Mouse (Mus musculus): ENCODE measurements at regions not wholly inside any gene's neighbourhood (a gene's known extent, or its start where the extent isn't known, plus 50 kb on each side); places are given as distances from the start of the nearest gene placed in this dataset.

GRCm38 (mm10) chr14:25112832-25113231, 346.2 kb upstream of the Zmiz1 start:
- no peak overlapping the region for H3K9ac ChIP-seq
- no peaks in the 10 kb centered on the region for H3K9me3 ChIP-seq
- peaks cover 39% of the 10 kb centered on the region for H3K4me1 ChIP-seq (replicated peaks)
- no peak overlapping the region for H3K27ac ChIP-seq
- no peak overlapping the region for H3K4me2 ChIP-seq
- no peaks in the 10 kb centered on the region for H3K36me3 ChIP-seq
- no peaks in the 10 kb centered on the region for H3K27me3 ChIP-seq
- WGBS = 84% methylated on average over 10 of the region's 10 CpGs
- no peak overlapping the region for H3K4me3 ChIP-seq
- ATAC-seq (ENCODE audit: low FRiP score) = no peak

GRCm38 (mm10) chr14:25113326-25113725, 345.7 kb upstream of the Zmiz1 start:
- ATAC-seq (ENCODE audit: low FRiP score) = no peak
- WGBS = 77% methylated on average over 2 of the region's 2 CpGs
- H3K9ac ChIP-seq = no peak overlapping the region

GRCm38 (mm10) chr14:25116424-25116823, 342.6 kb upstream of the Zmiz1 start:
- Histone ChIP-seq H3K36me3 (no peaks in the 10 kb centered on the region), H3K27me3 (no peaks in the 10 kb centered on the region), H3K27ac (no peak overlapping the region), H3K4me3 (no peak overlapping the region), H3K9ac (no peak overlapping the region), H3K9me3 (no peaks in the 10 kb centered on the region), H3K4me1 (replicated peaks) (peaks cover 17% of the 10 kb centered on the region), H3K4me2 (no peak overlapping the region)
- no peak for ATAC-seq (ENCODE audit: low FRiP score)
- WGBS = 55% methylated on average over 4 of the region's 4 CpGs

More at GRCm38 (mm10) chr14:25113326-25113725, 345.7 kb upstream of the Zmiz1 start:
- H3K4me3 ChIP-seq = no peak overlapping the region
- no peaks in the 10 kb centered on the region for H3K36me3 ChIP-seq
- H3K9me3 ChIP-seq = no peaks in the 10 kb centered on the region
- no peaks in the 10 kb centered on the region for H3K27me3 ChIP-seq
- H3K4me1 ChIP-seq (replicated peaks) = peaks cover 34% of the 10 kb centered on the region
- no peak overlapping the region for H3K27ac ChIP-seq
- H3K4me2 ChIP-seq = no peak overlapping the region

GRCm38 (mm10) chr14:25119999-25120398, 339.0 kb upstream of the Zmiz1 start:
- H3K9me3 ChIP-seq = no peaks in the 10 kb centered on the region
- H3K4me2 ChIP-seq = no peak overlapping the region
- H3K4me1 ChIP-seq (replicated peaks) = peaks cover 28% of the 10 kb centered on the region
- H3K27ac ChIP-seq = 0 out of 2 replicates have a peak overlapping the region, but pooled peaks have one; percentile 9
- ATAC-seq (ENCODE audit: low FRiP score) = no peak
- H3K4me3 ChIP-seq = no peak overlapping the region
- 80% methylated on average over 4 of the region's 4 CpGs for WGBS
- H3K9ac ChIP-seq = no peak overlapping the region
- no peaks in the 10 kb centered on the region for H3K36me3 ChIP-seq
- H3K27me3 ChIP-seq = no peaks in the 10 kb centered on the region

- Histone ChIP-seq H3K4me1 (replicated peaks) (peaks cover 24% of the 10 kb centered on the region), H3K36me3 (no peaks in the 10 kb centered on the region), H3K4me3 (no peak overlapping the region), H3K27ac (no peak overlapping the region), H3K9ac (no peak overlapping the region), H3K27me3 (no peaks in the 10 kb centered on the region), H3K4me2 (no peak overlapping the region), H3K9me3 (no peaks in the 10 kb centered on the region)
- no peak for ATAC-seq (ENCODE audit: low FRiP score)
- WGBS = 73% methylated on average over 8 of the region's 8 CpGs
Measured at GRCm38 (mm10) chr14:25120506-25120905, 338.5 kb upstream of the Zmiz1 start.

- Histone ChIP-seq H3K9ac (peak overlapping the region; percentile 60; the same call in 1 of the 2 replicates), H3K4me1 (replicated peaks) (peaks cover 46% of the 10 kb centered on the region)
Measured at GRCm38 (mm10) chr14:25122971-25123535, 335.9 kb upstream of the Zmiz1 start.

GRCm38 (mm10) chr14:25123541-25124337, 335.2 kb upstream of the Zmiz1 start:
- no peak for ATAC-seq (ENCODE audit: low FRiP score)
- peak overlapping the region; percentile 60 for H3K9ac ChIP-seq

More at GRCm38 (mm10) chr14:25122971-25123535, 335.9 kb upstream of the Zmiz1 start:
- H3K27me3 ChIP-seq = no peaks in the 10 kb centered on the region
- H3K9me3 ChIP-seq = no peaks in the 10 kb centered on the region
- ATAC-seq (ENCODE audit: low FRiP score) = no peak
- WGBS = 77% methylated on average over 13 of the region's 13 CpGs
- H3K36me3 ChIP-seq = no peaks in the 10 kb centered on the region
- no peak overlapping the region for H3K4me3 ChIP-seq
- H3K4me2 ChIP-seq = no peak overlapping the region
- peak overlapping the region; percentile 84 for H3K27ac ChIP-seq

GRCm38 (mm10) chr14:25126544-25126943, 332.4 kb upstream of the Zmiz1 start:
- peaks cover 46% of the 10 kb centered on the region for H3K4me1 ChIP-seq (replicated peaks)
- H3K9ac ChIP-seq = no peak overlapping the region; the same call in 1 of the 2 replicates
- no peaks in the 10 kb centered on the region for H3K9me3 ChIP-seq
- H3K27ac ChIP-seq = peak overlapping the region; percentile 94
- no peak overlapping the region for H3K4me2 ChIP-seq
- 19% methylated on average over 7 of the region's 7 CpGs for WGBS
- no peaks in the 10 kb centered on the region for H3K36me3 ChIP-seq
- 0 out of 2 replicates have a peak, but pooled peaks cover 5% of the 10 kb centered on the region for H3K27me3 ChIP-seq
- ATAC-seq (ENCODE audit: low FRiP score) = no peak
- no peak overlapping the region for H3K4me3 ChIP-seq

More at GRCm38 (mm10) chr14:25123541-25124337, 335.2 kb upstream of the Zmiz1 start:
- Histone ChIP-seq H3K4me3 (no peak overlapping the region), H3K4me1 (replicated peaks) (peaks cover 52% of the 10 kb centered on the region), H3K27ac (peak overlapping the region; percentile 84), H3K27me3 (no peaks in the 10 kb centered on the region), H3K36me3 (no peaks in the 10 kb centered on the region), H3K9me3 (no peaks in the 10 kb centered on the region), H3K4me2 (no peak overlapping the region)
- WGBS = 36% methylated on average over 18 of the region's 18 CpGs

- Histone ChIP-seq H3K4me3 (peak overlapping the region; percentile 1; the same call in 1 of the 2 replicates), H3K9me3 (no peaks in the 10 kb centered on the region), H3K27me3 (0 out of 2 replicates have a peak, but pooled peaks cover 5% of the 10 kb centered on the region), H3K27ac (peak overlapping the region; percentile 94), H3K9ac (peak overlapping the region; percentile 61), H3K4me1 (replicated peaks) (peaks cover 46% of the 10 kb centered on the region), H3K36me3 (no peaks in the 10 kb centered on the region), H3K4me2 (peak overlapping the region; percentile 38)
- ATAC-seq (ENCODE audit: low FRiP score) = peak; percentile 74
- WGBS = 22% methylated on average over 14 of the region's 14 CpGs
Measured at GRCm38 (mm10) chr14:25127544-25128159, 331.3 kb upstream of the Zmiz1 start.

- 29% methylated on average over 6 of the region's 6 CpGs for WGBS
- Histone ChIP-seq H3K27me3 (0 out of 2 replicates have a peak, but pooled peaks cover 5% of the 10 kb centered on the region), H3K9ac (peak overlapping the region; percentile 61), H3K4me3 (peak overlapping the region; percentile 1; the same call in 1 of the 2 replicates), H3K27ac (peak overlapping the region; percentile 94), H3K9me3 (no peaks in the 10 kb centered on the region), H3K4me1 (replicated peaks) (peaks cover 43% of the 10 kb centered on the region), H3K4me2 (peak overlapping the region; percentile 38), H3K36me3 (no peaks in the 10 kb centered on the region)
- no peak; the same call in 1 of the 2 replicates for ATAC-seq (ENCODE audit: low FRiP score)
Measured at GRCm38 (mm10) chr14:25128160-25128547, 330.8 kb upstream of the Zmiz1 start.

GRCm38 (mm10) chr14:25135371-25135770, 323.6 kb upstream of the Zmiz1 start:
- H3K36me3 ChIP-seq = no peaks in the 10 kb centered on the region
- H3K4me3 ChIP-seq = no peak overlapping the region
- no peak overlapping the region for H3K9ac ChIP-seq
- H3K4me2 ChIP-seq = no peak overlapping the region
- WGBS = 58% methylated on average over 3 of the region's 3 CpGs
- H3K27me3 ChIP-seq = 0 out of 2 replicates have a peak, but pooled peaks cover 5% of the 10 kb centered on the region
- peak overlapping the region; percentile 72 for H3K27ac ChIP-seq
- ATAC-seq (ENCODE audit: low FRiP score) = peak; percentile 34; the same call in 1 of the 2 replicates
- H3K4me1 ChIP-seq (replicated peaks) = peaks cover 21% of the 10 kb centered on the region
- H3K9me3 ChIP-seq = no peaks in the 10 kb centered on the region

- Histone ChIP-seq H3K27me3 (no peaks in the 10 kb centered on the region), H3K9me3 (no peaks in the 10 kb centered on the region), H3K9ac (no peak overlapping the region), H3K27ac (no peak overlapping the region), H3K4me1 (replicated peaks) (peaks cover 30% of the 10 kb centered on the region), H3K4me3 (no peak overlapping the region), H3K36me3 (no peaks in the 10 kb centered on the region), H3K4me2 (no peak overlapping the region)
- no peak for ATAC-seq (ENCODE audit: low FRiP score)
- WGBS = 80% methylated on average over 8 of the region's 8 CpGs
Measured at GRCm38 (mm10) chr14:25137312-25137711, 321.7 kb upstream of the Zmiz1 start.

All from hindbrain, embryonic 13.5 days (tissue).